Mouse (Mus musculus) lung, postnatal 25 days (tissue): ENCODE data around the gene Coro1a.
"Not testable (repeated sequence)": the region's sequence is repeated elsewhere in the genome, so short reads cannot be mapped to it uniquely, and the experiment has no call there.

Experiments used
- DNase-seq: peaks from one replicate; pipeline ENCODE4 v3.0.0; 2022; ENCODE audit warnings: low spot score

Gene Coro1a

GRCm38 (mm10) chr7:126707442-126708174, at the start of gene Coro1a:
TSS of gene Coro1a (minus strand) at chr7:126707787.
- peak; percentile 41 for DNase-seq

- DNase-seq: peak; percentile 84
Observed at GRCm38 (mm10) chr7:126754866-126755265, 47.3 kb upstream of the Coro1a start.

GRCm38 (mm10) chr7:126749582-126750343, 42.2 kb upstream of the Coro1a start:
- no peak for DNase-seq

- no peak for DNase-seq
Observed at GRCm38 (mm10) chr7:126748824-126749223, 41.2 kb upstream of the Coro1a start.

GRCm38 (mm10) chr7:126746798-126747197, 39.2 kb upstream of the Coro1a start:
- no peak for DNase-seq

- peak; percentile 46 for DNase-seq
Observed at GRCm38 (mm10) chr7:126746066-126746465, 38.5 kb upstream of the Coro1a start.

GRCm38 (mm10) chr7:126741964-126742482, 34.4 kb upstream of the Coro1a start:
- no peak for DNase-seq

- DNase-seq: no peak
Observed at GRCm38 (mm10) chr7:126741452-126741851, 33.9 kb upstream of the Coro1a start.

GRCm38 (mm10) chr7:126740977-126741376, 33.4 kb upstream of the Coro1a start:
- DNase-seq: no peak

GRCm38 (mm10) chr7:126740132-126740735, 32.6 kb upstream of the Coro1a start:
- DNase-seq: no peak

GRCm38 (mm10) chr7:126739551-126739950, 32.0 kb upstream of the Coro1a start:
- DNase-seq: no peak

GRCm38 (mm10) chr7:126736122-126736521, 28.5 kb upstream of the Coro1a start:
- DNase-seq: no peak

- DNase-seq: not testable (repeated sequence)
Observed at GRCm38 (mm10) chr7:126730256-126730789, 22.7 kb upstream of the Coro1a start.

- DNase-seq: no peak
Observed at GRCm38 (mm10) chr7:126725667-126726066, 18.1 kb upstream of the Coro1a start.

GRCm38 (mm10) chr7:126725077-126725476, 17.5 kb upstream of the Coro1a start:
- no peak for DNase-seq

GRCm38 (mm10) chr7:126721635-126722034, 14.0 kb upstream of the Coro1a start:
- no peak for DNase-seq

GRCm38 (mm10) chr7:126718787-126719337, 11.3 kb upstream of the Coro1a start:
- DNase-seq: no peak

- no peak for DNase-seq
Observed at GRCm38 (mm10) chr7:126717566-126717965, 10.0 kb upstream of the Coro1a start.

GRCm38 (mm10) chr7:126715679-126716078, 8.1 kb upstream of the Coro1a start:
- no peak for DNase-seq

- no peak for DNase-seq
Observed at GRCm38 (mm10) chr7:126711910-126712309, 4.3 kb upstream of the Coro1a start.

GRCm38 (mm10) chr7:126710266-126710665, 2.7 kb upstream of the Coro1a start:
- DNase-seq: no peak
